Mouse (Mus musculus) liver, adult 2 months (tissue): ENCODE results near the gene Rhou. TPM values are rescaled to one million over a fixed set of nuclear protein-coding genes. Genes with fewer than 3 reads are reported as not detected.

Experiments used
- DNase-seq: peaks from one replicate; pipeline ENCODE4 v3.0.0-alpha.2; 2011; ENCODE audit warnings: low read depth, low spot score; ENCODE audit errors: extremely low read depth
- H3K27ac ChIP-seq: fragments of 200-500 bp; replicated peaks from 2 replicates; pipeline ENCODE4 v1.5.1; 2012; ENCODE audit warnings: low read depth, mild to moderate bottlenecking, control low read depth, inconsistent platforms, low read length; ENCODE audit not compliant: insufficient read depth
- H3K27me3 ChIP-seq: fragments of 200-500 bp; 2 replicates; pipeline ENCODE4 v1.6.1; 2012; ENCODE audit warnings: mild to moderate bottlenecking, moderate library complexity, low read length, inconsistent platforms; ENCODE audit not compliant: control insufficient read depth, insufficient read depth
- H3K36me3 ChIP-seq: fragments of 200-500 bp; 2 replicates; pipeline ENCODE4 v1.6.1; 2012; ENCODE audit warnings: low read length, inconsistent platforms; ENCODE audit not compliant: control insufficient read depth, insufficient read depth
- H3K4me1 ChIP-seq: fragments of 200-500 bp; 2 replicates; pipeline ENCODE4 v1.6.1; 2011; ENCODE audit warnings: low read length; ENCODE audit not compliant: control insufficient read depth, insufficient read depth
- H3K4me3 ChIP-seq: fragments of 200-500 bp; 2 replicates; pipeline ENCODE4 v1.5.1; 2011; ENCODE audit warnings: low read depth, mild to moderate bottlenecking, control low read depth, low read length, moderate library complexity; ENCODE audit not compliant: insufficient read depth
- H3K79me2 ChIP-seq: fragments of 200-500 bp; 2 replicates; pipeline ENCODE4 v1.6.1; 2012; ENCODE audit warnings: inconsistent platforms, mild to moderate bottlenecking, low read length, moderate library complexity; ENCODE audit not compliant: control insufficient read depth, insufficient read depth
- H3K9ac ChIP-seq: fragments of 200-500 bp; 2 replicates; pipeline ENCODE4 v1.6.1; 2012; ENCODE audit warnings: low read depth, mild to moderate bottlenecking, control low read depth, inconsistent platforms, low read length
- CTCF ChIP-seq: fragments of 200-500 bp; IDR thresholded peaks from 2 replicates; pipeline ENCODE4 v1.5.1; 2011; ENCODE audit warnings: low read depth, low read length, control low read depth
- POLR2A ChIP-seq: fragments of 200-500 bp; IDR thresholded peaks from 2 replicates; pipeline ENCODE4 v1.6.1; 2011; ENCODE audit warnings: low read length, control low read depth; ENCODE audit not compliant: insufficient read depth; ENCODE audit errors: extremely low read depth
- WGBS: fragments of 180-500 bp; shearing (Covaris S2); methylation state at CpG from one replicate; pipeline ENCODE4 v1.1.7; 2018; 5-methylcytosine and 5-hydroxymethylcytosine counted together
- polyA plus RNA-seq: library from polyadenylated mRNA; depleted of rRNA; stranded (reverse); fragments of >200 nt; gene quantifications from 2 replicates; pipeline ENCODE4 v1.2.3, GENCODE M21; 2012; rRNA removed
- total RNA-seq: library from RNA; depleted of rRNA; stranded (reverse); fragments of >200 nt; gene quantifications from 2 replicates; pipeline ENCODE4 v1.2.3, GENCODE M21; 2014; rRNA removed

Rhou gene
- total and polyA plus RNA-seq, 2 experiments = 25.6 to 38.6 TPM

GRCm38 (mm10) chr8:123705376-123705775, 51.6 kb downstream of the Rhou start:
- H3K79me2 ChIP-seq = no peaks in the 10 kb centered on the region
- WGBS = 27% methylated on average over 5 of the region's 5 CpGs
- no peak for TF ChIP-seq POLR2A
- no peak for TF ChIP-seq CTCF
- peak; percentile 96 for DNase-seq
- H3K27ac ChIP-seq = peak overlapping the region; percentile 75
- H3K4me3 ChIP-seq = no peak overlapping the region
- peak overlapping the region; percentile 63 for H3K9ac ChIP-seq
- no peaks in the 10 kb centered on the region for H3K36me3 ChIP-seq
- no peaks in the 10 kb centered on the region for H3K27me3 ChIP-seq
- H3K4me1 ChIP-seq = peaks cover 18% of the 10 kb centered on the region

GRCm38 (mm10) chr8:123707137-123707536, 53.4 kb downstream of the Rhou start:
- Histone ChIP-seq H3K4me1 (peaks cover 17% of the 10 kb centered on the region), H3K27me3 (no peaks in the 10 kb centered on the region), H3K9ac (no peak overlapping the region), H3K79me2 (no peaks in the 10 kb centered on the region), H3K27ac (no peak overlapping the region), H3K4me3 (no peak overlapping the region), H3K36me3 (no peaks in the 10 kb centered on the region)
- TF ChIP-seq POLR2A = no peak
- TF ChIP-seq CTCF = no peak
- 92% methylated on average over 16 of the region's 16 CpGs for WGBS
- DNase-seq = no peak

GRCm38 (mm10) chr8:123708729-123709128, 55.0 kb downstream of the Rhou start:
- Histone ChIP-seq H3K9ac (no peak overlapping the region), H3K27ac (no peak overlapping the region), H3K27me3 (no peaks in the 10 kb centered on the region), H3K4me3 (no peak overlapping the region), H3K4me1 (peaks cover 17% of the 10 kb centered on the region), H3K79me2 (no peaks in the 10 kb centered on the region), H3K36me3 (no peaks in the 10 kb centered on the region)
- WGBS = 82% methylated on average over 8 of the region's 8 CpGs
- DNase-seq = peak; percentile 33
- TF ChIP-seq CTCF (no peak), POLR2A (no peak)

- DNase-seq = peak; percentile 87
- 26% methylated on average over 5 of the region's 5 CpGs for WGBS
- H3K27me3 ChIP-seq = no peaks in the 10 kb centered on the region
- no peaks in the 10 kb centered on the region for H3K79me2 ChIP-seq
- H3K27ac ChIP-seq = peak overlapping the region; percentile 64
- H3K36me3 ChIP-seq = no peaks in the 10 kb centered on the region
- H3K9ac ChIP-seq = peak overlapping the region; percentile 23; the same call in 1 of the 2 replicates
- TF ChIP-seq CTCF (no peak), POLR2A (no peak)
- peaks cover 13% of the 10 kb centered on the region for H3K4me1 ChIP-seq
- no peak overlapping the region for H3K4me3 ChIP-seq
Measured at GRCm38 (mm10) chr8:123710335-123710734, 56.6 kb downstream of the Rhou start.

Other genes with a start within 250 kb of the Rhou start
- not detected in 2 replicates for gene Mc1r, start 246.8 kb upstream of the Rhou start, total RNA-seq
- gene Mc1r, start 246.8 kb upstream of the Rhou start, polyA plus RNA-seq = not detected in 2 replicates
- 0.67 TPM in 1 of 2 replicates, not detected in the other for gene Tubb3, start 242.5 kb upstream of the Rhou start, total RNA-seq
- not detected in 2 replicates for gene Tubb3, start 242.5 kb upstream of the Rhou start, polyA plus RNA-seq
- gene Def8, start 230.4 kb upstream of the Rhou start, total RNA-seq = 20.5 and 20.6 TPM in 2 replicates
- gene Def8, start 230.4 kb upstream of the Rhou start, polyA plus RNA-seq = 32.2 and 33.5 TPM in 2 replicates
- gene Afg3l1, start 176.0 kb upstream of the Rhou start, total RNA-seq = 22.8 and 26.0 TPM in 2 replicates
- gene Afg3l1, start 176.0 kb upstream of the Rhou start, polyA plus RNA-seq = 36.3 and 37.8 TPM in 2 replicates
- not detected in 2 replicates for gene Dbndd1, start 138.5 kb upstream of the Rhou start, total RNA-seq
- gene Dbndd1, start 138.5 kb upstream of the Rhou start, polyA plus RNA-seq = not detected in 2 replicates
- gene Gas8, start 135.1 kb upstream of the Rhou start, total RNA-seq = 1.8 TPM in 2 replicates
- gene Gas8, start 135.1 kb upstream of the Rhou start, polyA plus RNA-seq = 1.4 and 1.6 TPM in 2 replicates
- gene Rab4a, start 152.1 kb downstream of the Rhou start, total RNA-seq = 15.4 and 15.7 TPM in 2 replicates
- gene Rab4a, start 152.1 kb downstream of the Rhou start, polyA plus RNA-seq = 24.4 and 24.6 TPM in 2 replicates
- 0.09 and 0.34 TPM in 2 replicates for gene Ccsap, start 206.3 kb downstream of the Rhou start, total RNA-seq
- 0.07 and 0.12 TPM in 2 replicates for gene Ccsap, start 206.3 kb downstream of the Rhou start, polyA plus RNA-seq
- gene Acta1, start 240.8 kb downstream of the Rhou start, total RNA-seq = 16.6 TPM in 1 of 2 replicates, not detected in the other
- gene Acta1, start 240.8 kb downstream of the Rhou start, polyA plus RNA-seq = 0.11 and 0.24 TPM in 2 replicates